Mouse (Mus musculus) limb, embryonic 13.5 days (tissue): ENCODE results near the gene Clic5. TPM values are rescaled to one million over a fixed set of nuclear protein-coding genes. Genes with fewer than 3 reads are reported as not detected.

Experiments
- ATAC-seq: fragments of 200-750 bp; cut with Nextera tagmentation; 2 replicates; pipeline ENCODE4 v1.8.0; 2017; ENCODE audit warnings: low read depth, moderate number of reproducible peaks, moderate TSS enrichment; ENCODE audit not compliant: low FRiP score
- H3K27ac ChIP-seq: fragments of 300-500 bp; sonication (generic); 2 replicates; pipeline ENCODE4 v1.5.1; 2015; ENCODE audit warnings: inconsistent platforms, mild to moderate bottlenecking, moderate library complexity
- H3K27me3 ChIP-seq: fragments of 300-500 bp; sonication (generic); 2 replicates; pipeline ENCODE4 v1.6.1; 2015; ENCODE audit warnings: mild to moderate bottlenecking, inconsistent platforms
- H3K36me3 ChIP-seq: fragments of 300-500 bp; sonication (generic); 2 replicates; pipeline ENCODE4 v1.6.1; 2015; ENCODE audit warnings: inconsistent platforms, mild to moderate bottlenecking, moderate library complexity
- H3K4me1 ChIP-seq: fragments of 300-500 bp; sonication (generic); 2 replicates; pipeline ENCODE4 v1.6.1; 2015; ENCODE audit warnings: inconsistent platforms
- H3K4me2 ChIP-seq: fragments of 300-500 bp; sonication (generic); replicated peaks from 2 replicates; pipeline ENCODE4 v1.6.1; 2015; ENCODE audit warnings: inconsistent platforms, mild to moderate bottlenecking, moderate library complexity
- H3K4me3 ChIP-seq: fragments of 300-500 bp; sonication (generic); 2 replicates; pipeline ENCODE4 v1.5.1; 2015; ENCODE audit warnings: moderate library complexity, mild to moderate bottlenecking, inconsistent platforms
- H3K9ac ChIP-seq: fragments of 300-500 bp; sonication (generic); 2 replicates; pipeline ENCODE4 v1.6.1; 2015; ENCODE audit warnings: mild to moderate bottlenecking, inconsistent platforms
- H3K9me3 ChIP-seq: fragments of 300-500 bp; sonication (generic); 2 replicates; pipeline ENCODE4 v1.6.1; 2016; ENCODE audit warnings: inconsistent platforms
- WGBS: fragments of 180-500 bp; shearing (Covaris S2); methylation state at CpG from one replicate; pipeline ENCODE4 v1.1.7; 2015; 5-methylcytosine and 5-hydroxymethylcytosine counted together
- polyA plus RNA-seq: library from polyadenylated mRNA; unstranded; fragments of >200 nt; fragmentation: Nextera tagmentation; extraction: Ambion mirVana; gene quantifications from 2 replicates; pipeline ENCODE4 v1.2.1, GENCODE M21; 2015

Clic5 gene
- polyA plus RNA-seq, 1 experiment from 2014 or later, result 0.46 TPM

DNA sequence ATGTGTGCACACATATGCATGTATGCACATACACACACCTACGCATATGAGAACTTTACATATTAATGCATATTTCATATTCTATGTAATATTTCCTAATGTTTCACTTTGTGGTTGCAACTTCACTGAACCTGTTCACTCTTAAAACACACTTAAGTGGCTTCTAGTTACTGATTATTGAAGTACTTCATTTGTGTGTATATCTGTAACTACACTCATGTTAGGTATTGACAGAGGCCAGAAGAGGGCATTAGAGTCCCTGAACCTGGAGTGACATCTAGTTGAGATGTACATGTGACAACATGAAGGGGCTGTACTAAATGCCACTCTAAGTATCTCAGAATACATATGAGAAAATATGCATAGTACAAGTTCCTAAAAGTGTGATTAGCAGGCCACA is 99.9 kb downstream of the Clic5 start:
- no peak overlapping the region for H3K4me3 ChIP-seq
- 98% methylated on average over 1 of the region's 1 CpGs for WGBS
- no peaks in the 10 kb centered on the region for H3K36me3 ChIP-seq
- H3K4me2 ChIP-seq, result no peak overlapping the region
- H3K4me1 ChIP-seq, result 0 out of 2 replicates have a peak, but pooled peaks cover 4% of the 10 kb centered on the region
- no peak for ATAC-seq
- no peak overlapping the region for H3K9ac ChIP-seq
- H3K27ac ChIP-seq, result no peak overlapping the region
- no peaks in the 10 kb centered on the region for H3K9me3 ChIP-seq
- peaks cover 3% of the 10 kb centered on the region; the same call in 1 of the 2 replicates for H3K27me3 ChIP-seq

DNA sequence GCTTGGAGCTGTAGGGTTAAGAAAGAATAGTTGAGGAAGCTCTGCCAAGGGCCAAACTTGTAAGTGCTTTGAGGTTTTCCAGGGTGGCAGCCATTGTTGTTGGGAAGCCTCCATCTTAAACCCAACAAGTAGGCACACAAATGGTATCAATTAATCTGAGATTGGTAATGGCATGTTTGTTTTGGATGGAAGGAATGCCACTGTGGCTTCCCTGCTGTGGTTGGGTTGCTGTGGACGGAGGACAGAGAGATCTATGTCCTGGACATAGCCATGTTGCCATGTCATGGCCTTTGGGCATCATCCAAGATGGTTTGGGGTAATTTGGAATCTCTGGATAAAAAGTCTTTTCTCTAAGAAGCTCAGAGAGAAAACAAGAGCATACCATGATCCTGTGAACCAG is 108.8 kb downstream of the Clic5 start:
- Histone ChIP-seq H3K4me1 (peaks cover 23% of the 10 kb centered on the region), H3K36me3 (no peaks in the 10 kb centered on the region), H3K27me3 (peaks cover 10% of the 10 kb centered on the region), H3K9ac (no peak overlapping the region), H3K4me2 (no peak overlapping the region), H3K27ac (no peak overlapping the region), H3K9me3 (no peaks in the 10 kb centered on the region), H3K4me3 (no peak overlapping the region)
- no peak for ATAC-seq
- 67% methylated on average over 1 of the region's 1 CpGs for WGBS

DNA sequence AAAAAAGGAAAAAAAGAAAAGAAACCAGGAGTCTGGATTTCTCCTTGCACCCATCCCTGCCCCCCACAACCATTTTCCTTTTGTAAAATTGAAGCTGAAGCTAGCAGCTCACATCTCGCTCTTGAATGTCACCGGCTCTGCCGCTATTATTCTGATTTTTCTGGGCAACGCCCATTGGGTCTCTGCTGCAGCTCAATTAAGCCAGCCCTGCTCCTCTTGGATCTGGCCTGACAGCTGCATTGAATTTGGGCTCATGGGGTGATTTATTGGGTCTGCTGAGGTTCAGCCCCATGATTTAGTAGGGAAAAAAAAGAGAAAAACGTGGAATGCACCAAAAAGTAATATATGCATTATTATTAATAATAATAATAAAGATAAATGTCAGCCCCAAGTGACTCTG is 111.9 kb downstream of the Clic5 start:
- peak overlapping the region; percentile 61; the same call in 1 of the 2 replicates for H3K27ac ChIP-seq
- H3K9ac ChIP-seq, result no peak overlapping the region
- peaks cover 27% of the 10 kb centered on the region for H3K4me1 ChIP-seq
- 11% methylated on average over 5 of the region's 5 CpGs for WGBS
- H3K9me3 ChIP-seq, result no peaks in the 10 kb centered on the region
- peak; percentile 44; the same call in 1 of the 2 replicates for ATAC-seq
- H3K4me2 ChIP-seq, result peak overlapping the region; percentile 39
- H3K36me3 ChIP-seq, result no peaks in the 10 kb centered on the region
- peaks cover 15% of the 10 kb centered on the region for H3K27me3 ChIP-seq
- H3K4me3 ChIP-seq, result no peak overlapping the region

DNA sequence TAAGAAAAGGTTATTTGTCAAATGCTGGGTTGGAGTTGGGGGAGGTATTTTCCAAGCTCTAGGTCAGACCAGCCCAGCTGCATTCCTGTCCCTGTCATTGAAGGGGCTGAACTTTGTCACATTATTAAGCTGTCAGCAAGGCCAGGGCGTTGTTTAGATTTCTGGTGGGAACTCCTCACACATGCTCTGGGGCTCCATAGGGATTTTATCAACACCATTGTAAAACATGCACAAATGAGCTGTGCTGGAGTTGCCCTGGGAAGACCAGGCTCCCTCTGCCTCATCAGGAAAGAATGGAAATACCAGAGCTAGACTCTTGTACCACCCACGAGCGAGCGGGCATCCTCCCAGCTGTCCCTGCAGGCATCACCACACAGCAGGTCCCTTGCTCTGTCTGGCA is 112.3 kb downstream of the Clic5 start:
- Histone ChIP-seq H3K4me1 (peaks cover 27% of the 10 kb centered on the region), H3K27me3 (peaks cover 18% of the 10 kb centered on the region), H3K9me3 (no peaks in the 10 kb centered on the region), H3K4me3 (no peak overlapping the region), H3K4me2 (peak overlapping the region; percentile 39), H3K36me3 (no peaks in the 10 kb centered on the region), H3K27ac (peak overlapping the region; percentile 6; the same call in 1 of the 2 replicates), H3K9ac (no peak overlapping the region)
- 2% methylated on average over 4 of the region's 4 CpGs for whole genome bisulfite sequencing
- ATAC-seq, result peak; percentile 85

DNA sequence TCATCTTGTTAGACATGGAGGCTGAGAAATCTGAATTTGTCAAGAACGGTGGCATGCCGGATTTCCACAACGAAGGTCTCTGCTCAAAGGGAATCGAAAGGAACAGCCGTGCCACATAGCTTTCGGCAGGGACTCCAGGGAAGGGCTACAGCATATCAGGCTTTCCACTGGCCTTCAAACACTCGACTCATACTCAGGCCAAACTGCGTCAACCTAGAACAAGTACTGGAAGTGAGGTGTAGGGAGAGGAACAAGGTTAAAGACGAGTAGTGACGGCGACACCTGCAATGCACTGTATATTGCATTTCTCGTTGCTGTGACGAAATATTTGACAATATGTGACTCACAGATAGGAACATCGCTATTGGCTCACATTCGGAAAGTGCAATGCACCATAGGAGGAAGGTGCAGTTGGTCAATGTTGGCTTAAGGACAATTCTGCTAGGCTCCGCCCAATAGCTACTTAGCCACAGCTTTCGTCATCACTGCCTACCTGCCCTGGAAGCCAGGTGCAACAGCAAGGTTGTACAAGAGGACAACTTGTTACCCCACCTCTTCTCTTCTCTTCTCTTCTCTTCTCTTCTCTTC is 112.9 kb downstream of the Clic5 start:
- no peak overlapping the region for H3K4me3 ChIP-seq
- H3K4me1 ChIP-seq, result peaks cover 27% of the 10 kb centered on the region
- no peaks in the 10 kb centered on the region for H3K36me3 ChIP-seq
- no peaks in the 10 kb centered on the region for H3K9me3 ChIP-seq
- ATAC-seq, result no peak
- H3K4me2 ChIP-seq, result peak overlapping the region; percentile 9; the same call in 1 of the 2 replicates
- H3K27me3 ChIP-seq, result peaks cover 18% of the 10 kb centered on the region
- 70% methylated on average over 17 of the region's 17 CpGs for WGBS
- no peak overlapping the region for H3K9ac ChIP-seq
- H3K27ac ChIP-seq, result peak overlapping the region; percentile 6; the same call in 1 of the 2 replicates

DNA sequence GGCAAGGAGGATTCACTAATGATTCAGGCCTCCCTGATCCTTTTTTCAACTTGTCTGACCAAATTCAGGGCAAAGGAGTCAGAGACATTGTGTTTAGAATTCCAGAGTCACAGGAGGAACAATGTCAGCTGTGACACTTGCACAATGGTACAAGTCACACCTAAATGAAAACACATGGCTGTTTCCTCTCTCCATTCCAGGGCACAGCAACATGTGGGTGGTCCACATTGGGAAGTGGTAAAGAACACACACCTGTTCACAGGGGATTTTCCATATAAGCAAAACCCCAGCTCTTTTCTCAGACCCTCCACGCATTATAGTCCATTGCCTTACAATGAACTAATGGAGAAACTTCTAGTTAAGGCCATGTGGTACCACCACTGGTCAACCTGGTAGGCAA is 115.7 kb downstream of the Clic5 start:
- Histone ChIP-seq H3K9me3 (no peaks in the 10 kb centered on the region), H3K27me3 (peaks cover 19% of the 10 kb centered on the region; the same call in 1 of the 2 replicates), H3K4me2 (no peak overlapping the region), H3K4me1 (peaks cover 27% of the 10 kb centered on the region), H3K27ac (no peak overlapping the region), H3K4me3 (no peak overlapping the region), H3K9ac (no peak overlapping the region), H3K36me3 (no peaks in the 10 kb centered on the region)
- ATAC-seq, result no peak
- WGBS, result 37% methylated on average over 1 of the region's 1 CpGs

DNA sequence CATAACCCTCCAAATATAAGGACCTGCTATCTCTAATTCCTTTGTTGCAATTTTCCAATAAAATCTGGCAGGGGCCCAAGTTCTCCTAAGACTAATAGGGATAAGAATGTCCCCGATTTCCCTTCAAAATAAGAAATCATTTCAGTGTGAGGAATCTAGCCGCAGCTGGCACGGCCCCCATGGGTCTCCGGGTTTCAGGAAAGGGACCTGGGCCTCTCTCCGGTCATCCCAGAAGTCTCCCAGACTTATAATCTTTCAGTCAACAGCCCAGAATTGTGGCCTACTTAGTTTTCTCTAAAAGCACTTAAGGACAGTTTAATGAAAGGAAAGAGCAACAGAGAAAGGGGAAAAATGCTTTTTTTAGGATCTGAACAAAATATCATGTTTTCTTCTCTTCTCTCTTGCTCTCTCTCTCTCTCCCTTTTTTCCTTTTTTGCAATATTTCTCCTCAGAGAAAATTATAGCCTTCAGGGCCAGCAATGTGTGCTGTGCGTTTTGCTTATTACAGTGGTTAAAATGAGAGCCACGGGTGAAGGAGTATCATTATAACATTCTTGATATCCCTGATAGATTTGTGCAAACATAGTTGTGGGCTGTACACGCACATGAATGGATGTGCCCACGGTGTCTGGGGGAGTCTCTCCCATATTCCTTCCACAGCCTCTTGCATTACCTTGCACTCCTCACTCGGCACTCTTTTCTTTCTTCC is 121.7 kb downstream of the Clic5 start:
- Histone ChIP-seq H3K4me1 (no peaks in the 10 kb centered on the region), H3K9ac (no peak overlapping the region), H3K4me3 (no peak overlapping the region), H3K27me3 (peaks cover 15% of the 10 kb centered on the region; the same call in 1 of the 2 replicates), H3K9me3 (no peaks in the 10 kb centered on the region), H3K36me3 (no peaks in the 10 kb centered on the region), H3K27ac (no peak overlapping the region), H3K4me2 (no peak overlapping the region)
- 68% methylated on average over 10 of the region's 10 CpGs for WGBS
- no peak for ATAC-seq

DNA sequence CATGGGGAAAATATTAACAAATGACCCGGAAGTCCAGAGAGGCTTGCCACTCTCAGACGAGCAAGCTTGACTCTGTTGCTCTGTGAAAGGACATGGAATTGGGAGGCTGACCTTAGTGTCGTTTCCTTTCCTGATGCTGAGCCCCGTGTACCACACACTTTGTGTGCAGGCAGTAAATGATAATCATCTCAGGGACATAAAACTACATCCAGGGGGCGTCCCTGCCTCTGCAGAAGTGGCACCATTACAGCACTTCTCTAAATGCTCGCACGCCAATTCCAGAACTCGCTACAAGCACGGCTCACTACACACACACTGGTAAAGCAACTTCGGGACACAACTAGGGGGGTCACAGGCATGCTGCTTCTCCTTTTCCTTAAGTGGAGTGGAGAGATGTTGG is 136.9 kb downstream of the Clic5 start:
- H3K27me3 ChIP-seq, result peaks cover 3% of the 10 kb centered on the region; the same call in 1 of the 2 replicates
- no peaks in the 10 kb centered on the region for H3K9me3 ChIP-seq
- WGBS, result 65% methylated on average over 10 of the region's 10 CpGs
- no peak overlapping the region for H3K27ac ChIP-seq
- H3K9ac ChIP-seq, result no peak overlapping the region
- H3K4me1 ChIP-seq, result peaks cover 19% of the 10 kb centered on the region
- ATAC-seq, result no peak
- H3K36me3 ChIP-seq, result no peaks in the 10 kb centered on the region
- H3K4me2 ChIP-seq, result no peak overlapping the region
- H3K4me3 ChIP-seq, result no peak overlapping the region

DNA sequence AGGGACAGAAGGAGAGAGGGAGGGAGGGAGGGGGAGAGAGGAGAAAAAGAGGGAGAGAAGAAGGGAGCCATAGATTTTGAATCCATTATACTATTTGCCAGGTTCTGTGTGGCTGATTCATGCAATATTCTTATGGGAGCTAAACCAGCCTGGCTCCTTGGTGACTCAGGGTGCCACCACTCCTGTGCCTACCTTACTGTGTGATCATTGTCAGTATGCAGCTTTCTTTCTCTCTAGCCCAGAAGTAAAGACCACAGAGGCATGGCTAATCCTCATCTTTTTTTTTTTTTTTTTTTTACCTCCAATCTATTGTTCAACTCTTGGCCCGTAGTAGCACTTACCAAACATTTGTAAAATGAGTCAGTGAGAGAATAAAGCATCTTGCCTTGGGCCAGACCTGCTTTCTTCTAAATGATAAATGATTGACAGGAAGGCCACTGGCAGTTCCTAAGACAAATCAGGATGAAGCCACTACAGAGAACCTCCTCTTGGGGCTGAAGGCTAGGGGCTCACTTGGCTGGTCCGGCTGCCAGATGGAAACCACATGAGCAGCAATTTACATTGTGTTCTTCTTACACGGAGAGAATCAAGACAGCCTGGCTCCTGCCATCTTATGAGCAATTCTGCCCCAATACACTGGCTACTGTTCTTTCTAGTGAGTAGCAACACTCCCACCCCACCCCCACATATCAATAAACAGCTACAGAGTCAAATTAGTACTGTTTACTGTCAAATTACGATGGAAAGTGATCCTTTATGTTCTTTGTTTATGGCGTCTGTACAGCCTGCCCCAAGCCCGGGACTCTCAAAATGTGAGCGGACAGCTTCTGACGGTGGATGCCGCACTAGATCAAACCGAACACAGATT is 139.1 kb downstream of the Clic5 start:
- Histone ChIP-seq H3K36me3 (no peaks in the 10 kb centered on the region), H3K27ac (no peak overlapping the region), H3K9ac (no peak overlapping the region), H3K4me3 (peak overlapping the region; percentile 5), H3K4me1 (peaks cover 15% of the 10 kb centered on the region), H3K27me3 (no peaks in the 10 kb centered on the region), H3K4me2 (peak overlapping the region; percentile 52), H3K9me3 (no peaks in the 10 kb centered on the region)
- 20% methylated on average over 10 of the region's 10 CpGs for WGBS
- peak; percentile 48; the same call in 1 of the 2 replicates for ATAC-seq

DNA sequence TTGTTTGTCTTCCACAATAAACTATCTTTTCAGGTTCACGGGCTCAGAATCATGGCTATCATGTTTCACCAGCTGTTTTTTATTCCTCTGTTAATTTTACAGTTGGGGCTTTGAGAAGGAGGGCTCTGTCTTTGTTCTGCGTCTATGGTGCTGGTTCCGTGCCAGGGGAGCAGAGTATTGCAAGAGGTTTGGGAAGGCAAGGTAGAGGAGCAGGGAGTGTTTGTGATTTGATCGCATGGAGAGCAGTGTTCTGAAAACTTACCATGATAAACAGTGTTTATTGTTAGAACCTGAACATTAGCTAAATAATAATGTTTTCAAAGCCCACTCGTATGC is 139.7 kb downstream of the Clic5 start:
- Histone ChIP-seq H3K36me3 (no peaks in the 10 kb centered on the region), H3K9ac (no peak overlapping the region), H3K4me2 (peak overlapping the region; percentile 52), H3K27me3 (no peaks in the 10 kb centered on the region), H3K9me3 (no peaks in the 10 kb centered on the region), H3K4me1 (peaks cover 15% of the 10 kb centered on the region), H3K27ac (no peak overlapping the region), H3K4me3 (peak overlapping the region; percentile 5)
- 0 out of 2 replicates have a peak, but pooled peaks have one; percentile 5 for ATAC-seq
- WGBS, result 27% methylated on average over 5 of the region's 5 CpGs
